Mouse (Mus musculus): Measurements from ENCODE around the gene Gm10719. TPM values are rescaled to one million over a fixed set of nuclear protein-coding genes. Genes with fewer than 3 reads are reported as not detected.
"Not testable (repeated sequence)": the region's sequence is repeated elsewhere in the genome, so short reads cannot be mapped to it uniquely, and the experiment has no call there.

The Gm10719 gene
- polyA plus RNA-seq (2011; ENCODE audit: insufficient read depth, insufficient read length, low read depth, missing spikeins) = 4.4 and 5.9 TPM in 2 replicates

DNA sequence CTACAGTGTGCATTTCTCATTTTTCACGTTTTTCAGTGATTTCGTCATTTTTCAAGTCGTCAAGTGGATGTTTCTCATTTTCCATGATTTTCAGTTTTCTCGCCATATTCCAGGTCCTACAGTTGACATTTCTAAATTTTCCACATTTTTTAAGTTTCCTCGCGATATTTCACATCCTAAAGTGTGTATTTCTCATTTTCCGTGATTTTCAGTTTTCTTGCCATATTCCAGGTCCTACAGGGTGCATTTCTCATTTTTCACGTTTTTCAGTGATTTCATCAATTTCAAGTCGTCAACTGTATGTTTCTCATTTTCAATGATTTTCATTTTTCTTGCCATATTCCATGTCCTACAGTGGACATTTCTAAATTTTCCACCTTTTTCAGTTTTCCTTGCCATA, at the start of gene Gm10719:
Gene Gm10719, plus strand, starts transcription at position 301 of the 400 bp plus-strand sequence.
- H3K9ac ChIP-seq (ENCODE audit: low read depth, poor library complexity, severe bottlenecking); H3K4me1 ChIP-seq (ENCODE audit: control insufficient read depth, insufficient read depth, low read length); H3K36me3 ChIP-seq (ENCODE audit: control insufficient read depth, insufficient read depth, low read length, poor library complexity, severe bottlenecking); H3K27me3 ChIP-seq (ENCODE audit: control insufficient read depth, insufficient read depth, low read length, poor library complexity, severe bottlenecking); H3K9me3 ChIP-seq (replicated peaks; ENCODE audit: control insufficient read depth, insufficient read depth, low read length, poor library complexity, severe bottlenecking); H3K4me3 ChIP-seq (ENCODE audit: low read depth, low read length); H3K27ac ChIP-seq (ENCODE audit: insufficient read depth, low read length): not testable (repeated sequence)

DNA sequence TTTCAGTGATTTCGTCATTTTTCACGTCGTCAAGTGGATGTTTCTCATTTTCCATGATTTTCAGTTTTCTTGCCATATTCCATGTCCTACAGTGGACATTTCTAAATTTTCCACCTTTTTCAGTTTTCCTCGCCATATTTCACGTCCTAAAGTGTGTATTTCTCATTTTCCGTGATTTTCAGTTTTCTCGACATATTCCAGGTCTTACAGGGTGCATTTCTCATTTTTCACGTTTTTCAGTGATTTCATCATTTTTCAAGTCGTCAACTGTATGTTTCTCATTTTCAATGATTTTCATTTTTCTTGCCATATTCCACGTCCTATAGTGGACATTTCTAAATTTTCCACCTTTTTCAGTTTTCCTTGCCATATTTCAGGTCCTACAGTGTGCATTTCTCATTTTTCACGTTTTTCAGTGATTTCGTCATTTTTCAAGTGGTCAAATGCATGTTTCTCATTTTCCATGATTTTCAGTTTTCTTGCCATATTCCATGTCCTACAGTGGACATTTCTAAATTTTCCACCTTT, 16.7 kb upstream of the Gm10719 start, which contains the start of gene Gm10722:
Gene Gm10722, plus strand, starts transcription at position 478 of the 528 bp plus-strand sequence.
- H3K36me3 ChIP-seq (ENCODE audit: control insufficient read depth, insufficient read depth, low read length, poor library complexity, severe bottlenecking); H3K27me3 ChIP-seq (ENCODE audit: control insufficient read depth, insufficient read depth, low read length, poor library complexity, severe bottlenecking); H3K27ac ChIP-seq (ENCODE audit: insufficient read depth, low read length); H3K4me3 ChIP-seq (ENCODE audit: low read depth, low read length); H3K4me1 ChIP-seq (ENCODE audit: control insufficient read depth, insufficient read depth, low read length); H3K9ac ChIP-seq (ENCODE audit: low read depth, poor library complexity, severe bottlenecking); H3K9me3 ChIP-seq (replicated peaks; ENCODE audit: control insufficient read depth, insufficient read depth, low read length, poor library complexity, severe bottlenecking): not testable (repeated sequence)

DNA sequence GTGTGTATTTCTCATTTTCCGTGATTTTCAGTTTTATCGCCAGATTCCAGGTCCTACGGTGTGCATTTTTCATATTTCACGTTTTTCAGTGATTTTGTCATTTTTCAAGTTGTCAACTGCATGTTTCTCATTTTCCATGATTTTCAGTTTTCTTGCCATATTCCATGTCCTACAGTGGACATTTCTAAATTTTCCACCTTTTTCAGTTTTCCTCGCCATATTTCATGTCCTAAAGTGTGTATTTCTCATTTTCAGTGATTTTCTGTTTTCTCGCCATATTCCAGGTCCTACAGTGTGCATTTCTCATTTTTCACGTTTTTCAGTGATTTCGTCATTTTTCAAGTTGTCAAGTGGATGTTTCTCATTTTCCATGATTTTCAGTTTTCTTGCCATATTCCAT, 16.2 kb upstream of the Gm10719 start:
- not testable (repeated sequence) for H3K36me3 ChIP-seq (ENCODE audit: control insufficient read depth, insufficient read depth, low read length, poor library complexity, severe bottlenecking); H3K4me1 ChIP-seq (ENCODE audit: control insufficient read depth, insufficient read depth, low read length); H3K9me3 ChIP-seq (replicated peaks; ENCODE audit: control insufficient read depth, insufficient read depth, low read length, poor library complexity, severe bottlenecking); H3K27ac ChIP-seq (ENCODE audit: insufficient read depth, low read length); H3K4me3 ChIP-seq (ENCODE audit: low read depth, low read length); H3K9ac ChIP-seq (ENCODE audit: low read depth, poor library complexity, severe bottlenecking); H3K27me3 ChIP-seq (ENCODE audit: control insufficient read depth, insufficient read depth, low read length, poor library complexity, severe bottlenecking)

DNA sequence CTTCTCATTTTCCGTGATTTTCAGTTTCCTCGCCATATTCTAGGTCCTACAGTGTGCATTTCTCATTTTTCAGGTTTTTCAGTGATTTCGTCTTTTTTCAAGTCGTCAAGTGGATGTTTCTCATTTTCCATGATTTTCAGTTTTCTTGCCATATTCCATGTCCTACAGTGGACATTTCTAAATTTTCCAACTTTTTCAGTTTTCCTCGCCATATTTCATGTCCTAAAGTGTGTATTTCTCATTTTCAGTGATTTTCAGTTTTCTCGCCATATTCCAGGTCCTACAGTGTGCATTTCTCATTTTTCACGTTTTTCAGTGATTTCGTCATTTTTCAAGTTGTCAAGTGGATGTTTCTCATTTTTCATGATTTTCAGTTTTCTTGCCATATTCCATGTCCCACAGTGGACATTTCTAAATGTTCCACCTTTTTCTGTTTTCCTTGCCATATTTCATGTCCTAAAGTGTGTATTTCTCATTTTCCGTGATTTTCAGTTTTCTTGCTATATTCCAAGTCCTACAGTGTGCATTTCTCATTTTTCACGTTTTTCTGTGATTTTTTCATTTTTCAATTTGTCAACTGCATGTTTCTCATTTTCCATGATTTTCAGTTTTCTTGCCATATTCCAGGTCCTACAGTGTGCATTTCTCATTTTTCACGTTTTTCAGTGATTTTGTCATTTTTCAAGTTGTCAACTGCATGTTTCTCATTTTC, 15.1 kb upstream of the Gm10719 start:
- H3K4me3 ChIP-seq (ENCODE audit: low read depth, low read length); H3K27ac ChIP-seq (ENCODE audit: insufficient read depth, low read length); H3K9me3 ChIP-seq (replicated peaks; ENCODE audit: control insufficient read depth, insufficient read depth, low read length, poor library complexity, severe bottlenecking); H3K4me1 ChIP-seq (ENCODE audit: control insufficient read depth, insufficient read depth, low read length); H3K27me3 ChIP-seq (ENCODE audit: control insufficient read depth, insufficient read depth, low read length, poor library complexity, severe bottlenecking); H3K9ac ChIP-seq (ENCODE audit: low read depth, poor library complexity, severe bottlenecking); H3K36me3 ChIP-seq (ENCODE audit: control insufficient read depth, insufficient read depth, low read length, poor library complexity, severe bottlenecking): not testable (repeated sequence)
- 0 out of 2 replicates have a peak, but pooled peaks have one; percentile 18 for TF ChIP-seq EP300 (IDR thresholded peaks at IDR 0.05; ENCODE audit: insufficient read depth, low read depth, low read length)

DNA sequence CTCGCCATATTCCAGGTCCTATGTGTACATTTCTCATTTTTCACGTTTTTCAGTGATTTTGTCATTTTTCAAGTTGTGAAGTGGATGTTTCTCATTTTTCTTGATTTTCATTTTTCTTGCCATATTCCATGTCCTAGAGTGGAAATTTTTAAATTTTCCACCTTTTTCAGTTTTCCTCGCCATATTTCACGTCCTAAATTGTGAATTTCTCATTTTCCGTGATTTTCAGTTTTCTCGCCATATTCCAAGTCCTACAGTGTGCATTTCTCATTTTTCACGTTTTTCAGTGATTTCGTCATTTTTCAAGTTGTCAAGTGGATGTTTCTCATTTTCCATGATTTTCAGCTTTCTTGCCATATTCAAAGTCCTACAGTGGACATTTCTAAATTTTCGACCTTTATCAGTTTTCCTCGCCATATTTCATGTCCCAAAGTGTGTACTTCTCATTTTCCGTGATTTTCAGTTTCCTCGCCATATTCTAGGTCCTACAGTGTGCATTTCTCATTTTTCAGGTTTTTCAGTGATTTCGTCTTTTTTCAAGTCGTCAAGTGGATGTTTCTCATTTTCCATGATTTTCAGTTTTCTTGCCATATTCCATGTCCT, 14.3 kb upstream of the Gm10719 start, which contains the start of gene Gm11168:
Gene Gm11168, plus strand, starts transcription at position 553 of the 603 bp plus-strand sequence.
- not testable (repeated sequence) for H3K9ac ChIP-seq (ENCODE audit: low read depth, poor library complexity, severe bottlenecking); H3K4me3 ChIP-seq (ENCODE audit: low read depth, low read length); H3K27ac ChIP-seq (ENCODE audit: insufficient read depth, low read length)

DNA sequence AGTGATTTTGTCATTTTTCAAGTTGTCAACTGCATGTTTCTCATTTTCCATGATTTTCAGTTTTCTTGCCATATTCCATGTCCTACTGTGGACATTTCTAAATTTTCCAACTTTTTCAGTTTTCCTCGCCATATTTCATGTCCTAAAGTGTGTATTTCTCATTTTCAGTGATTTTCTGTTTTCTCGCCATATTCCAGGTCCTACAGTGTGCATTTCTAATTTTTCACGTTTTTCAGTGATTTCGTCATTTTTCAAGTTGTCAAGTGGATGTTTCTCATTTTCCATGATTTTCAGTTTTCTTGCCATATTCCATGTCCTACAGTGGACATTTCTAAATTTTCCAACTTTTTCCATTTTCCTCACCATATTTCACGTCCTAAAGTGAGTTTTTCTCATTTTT, 11.0 kb upstream of the Gm10719 start:
- not testable (repeated sequence) for H3K4me1 ChIP-seq (ENCODE audit: control insufficient read depth, insufficient read depth, low read length); H3K27me3 ChIP-seq (ENCODE audit: control insufficient read depth, insufficient read depth, low read length, poor library complexity, severe bottlenecking); H3K36me3 ChIP-seq (ENCODE audit: control insufficient read depth, insufficient read depth, low read length, poor library complexity, severe bottlenecking); H3K4me3 ChIP-seq (ENCODE audit: low read depth, low read length); H3K9ac ChIP-seq (ENCODE audit: low read depth, poor library complexity, severe bottlenecking); H3K27ac ChIP-seq (ENCODE audit: insufficient read depth, low read length)
- peaks cover 15% of the 10 kb centered on the region for H3K9me3 ChIP-seq (replicated peaks; ENCODE audit: control insufficient read depth, insufficient read depth, low read length, poor library complexity, severe bottlenecking)

More for the DNA sequence above, 14.3 kb upstream of the Gm10719 start, which contains the start of gene Gm11168:
- not testable (repeated sequence) for H3K4me1 ChIP-seq (ENCODE audit: control insufficient read depth, insufficient read depth, low read length); H3K27me3 ChIP-seq (ENCODE audit: control insufficient read depth, insufficient read depth, low read length, poor library complexity, severe bottlenecking); H3K36me3 ChIP-seq (ENCODE audit: control insufficient read depth, insufficient read depth, low read length, poor library complexity, severe bottlenecking)
- H3K9me3 ChIP-seq (replicated peaks; ENCODE audit: control insufficient read depth, insufficient read depth, low read length, poor library complexity, severe bottlenecking) = peaks cover 12% of the 10 kb centered on the region

DNA sequence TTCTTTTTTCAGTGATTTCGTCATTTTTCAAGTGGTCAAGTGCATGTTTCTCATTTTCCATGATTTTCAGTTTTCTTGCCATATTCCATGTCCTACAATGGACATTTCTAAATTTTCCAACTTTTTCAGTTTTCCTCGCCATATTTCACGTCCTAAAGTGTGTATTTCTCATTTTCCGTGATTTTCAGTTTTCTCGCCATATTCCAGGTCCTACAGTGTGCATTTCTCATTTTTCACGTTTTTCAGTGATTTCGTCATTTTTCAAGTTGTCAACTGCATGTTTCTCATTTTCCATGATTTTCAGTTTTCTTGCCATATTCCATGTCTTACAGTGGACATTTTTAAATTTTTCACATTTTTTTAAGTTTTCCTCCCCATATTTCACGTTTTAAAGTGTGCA, 10.6 kb upstream of the Gm10719 start:
- H3K36me3 ChIP-seq (ENCODE audit: control insufficient read depth, insufficient read depth, low read length, poor library complexity, severe bottlenecking); H3K4me3 ChIP-seq (ENCODE audit: low read depth, low read length); H3K9ac ChIP-seq (ENCODE audit: low read depth, poor library complexity, severe bottlenecking); H3K4me1 ChIP-seq (ENCODE audit: control insufficient read depth, insufficient read depth, low read length); H3K27ac ChIP-seq (ENCODE audit: insufficient read depth, low read length); H3K27me3 ChIP-seq (ENCODE audit: control insufficient read depth, insufficient read depth, low read length, poor library complexity, severe bottlenecking): not testable (repeated sequence)
- H3K9me3 ChIP-seq (replicated peaks; ENCODE audit: control insufficient read depth, insufficient read depth, low read length, poor library complexity, severe bottlenecking) = peaks cover 15% of the 10 kb centered on the region

DNA sequence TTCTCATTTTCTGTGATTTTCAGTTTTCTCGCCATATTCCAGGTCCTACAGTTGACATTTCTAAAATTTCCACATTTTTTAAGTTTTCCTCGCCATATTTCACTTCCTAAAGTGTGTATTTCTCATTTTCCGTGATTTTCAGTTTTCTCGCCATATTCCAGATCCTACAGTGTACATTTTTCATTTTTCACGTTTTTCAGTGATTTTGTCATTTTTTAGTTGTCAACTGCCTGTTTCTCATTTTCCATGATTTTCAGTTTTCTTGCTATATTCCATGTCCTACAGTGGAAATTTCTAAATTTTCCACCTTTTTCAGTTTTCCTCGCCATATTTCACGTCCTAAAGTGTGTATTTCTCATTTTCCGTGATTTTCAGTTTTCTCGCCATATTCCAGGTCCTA, 9.9 kb upstream of the Gm10719 start:
- H3K9ac ChIP-seq (ENCODE audit: low read depth, poor library complexity, severe bottlenecking); H3K27me3 ChIP-seq (ENCODE audit: control insufficient read depth, insufficient read depth, low read length, poor library complexity, severe bottlenecking); H3K4me1 ChIP-seq (ENCODE audit: control insufficient read depth, insufficient read depth, low read length); H3K36me3 ChIP-seq (ENCODE audit: control insufficient read depth, insufficient read depth, low read length, poor library complexity, severe bottlenecking); H3K27ac ChIP-seq (ENCODE audit: insufficient read depth, low read length); H3K4me3 ChIP-seq (ENCODE audit: low read depth, low read length): not testable (repeated sequence)
- H3K9me3 ChIP-seq (replicated peaks; ENCODE audit: control insufficient read depth, insufficient read depth, low read length, poor library complexity, severe bottlenecking) = peaks cover 12% of the 10 kb centered on the region

DNA sequence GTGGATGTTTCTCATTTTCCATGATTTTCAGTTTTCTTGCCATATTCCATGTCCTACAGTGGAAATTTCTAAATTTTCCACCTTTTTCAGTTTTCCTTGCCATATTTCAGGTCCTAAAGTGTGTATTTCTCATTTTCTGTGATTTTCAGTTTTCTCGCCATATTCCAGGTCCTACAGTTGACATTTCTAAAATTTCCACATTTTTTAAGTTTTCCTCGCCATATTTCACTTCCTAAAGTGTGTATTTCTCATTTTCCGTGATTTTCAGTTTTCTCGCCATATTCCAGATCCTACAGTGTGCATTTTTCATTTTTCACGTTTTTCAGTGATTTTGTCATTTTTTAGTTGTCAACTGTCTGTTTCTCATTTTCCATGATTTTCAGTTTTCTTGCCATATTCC, 7.9 kb upstream of the Gm10719 start:
- H3K36me3 ChIP-seq (ENCODE audit: control insufficient read depth, insufficient read depth, low read length, poor library complexity, severe bottlenecking); H3K9ac ChIP-seq (ENCODE audit: low read depth, poor library complexity, severe bottlenecking); H3K4me1 ChIP-seq (ENCODE audit: control insufficient read depth, insufficient read depth, low read length); H3K4me3 ChIP-seq (ENCODE audit: low read depth, low read length); H3K27me3 ChIP-seq (ENCODE audit: control insufficient read depth, insufficient read depth, low read length, poor library complexity, severe bottlenecking); H3K9me3 ChIP-seq (replicated peaks; ENCODE audit: control insufficient read depth, insufficient read depth, low read length, poor library complexity, severe bottlenecking); H3K27ac ChIP-seq (ENCODE audit: insufficient read depth, low read length): not testable (repeated sequence)

Measured in ES-Bruce4 (cell line).